Mouse (Mus musculus): ENCODE data around the gene Clic6. TPM values are rescaled to one million over a fixed set of nuclear protein-coding genes. Genes with fewer than 3 reads are reported as not detected.

Clic6 gene
- polyA plus RNA-seq, 1 experiment from 2014 or later = 11.5 TPM

GRCm38 (mm10) chr16:92475093-92475860 is 10.3 kb upstream of the Clic6 start:
- 63% methylated on average over 25 of the region's 25 CpGs for WGBS
- peaks cover 28% of the 10 kb centered on the region for H3K27me3 ChIP-seq
- no peak overlapping the region for H3K4me3 ChIP-seq
- H3K36me3 ChIP-seq = no peaks in the 10 kb centered on the region
- H3K9me3 ChIP-seq = no peaks in the 10 kb centered on the region
- no peak for ATAC-seq (ENCODE audit: low FRiP score)
- H3K4me1 ChIP-seq (replicated peaks) = peaks cover 5% of the 10 kb centered on the region; the same call in 1 of the 2 replicates
- no peak overlapping the region for H3K4me2 ChIP-seq
- no peak overlapping the region for H3K27ac ChIP-seq
- H3K9ac ChIP-seq = no peak overlapping the region

- no peak overlapping the region for H3K27ac ChIP-seq
Observed at GRCm38 (mm10) chr16:92478561-92479150, 6.9 kb upstream of the Clic6 start.

GRCm38 (mm10) chr16:92487086-92487485 is 1.6 kb downstream of the Clic6 start:
- 90% methylated on average over 6 of the region's 6 CpGs for WGBS
- no peak overlapping the region for H3K9ac ChIP-seq
- H3K4me1 ChIP-seq (replicated peaks) = no peaks in the 10 kb centered on the region
- no peaks in the 10 kb centered on the region for H3K9me3 ChIP-seq
- ATAC-seq (ENCODE audit: low FRiP score) = no peak
- H3K4me2 ChIP-seq = no peak overlapping the region
- H3K27me3 ChIP-seq = peaks cover 9% of the 10 kb centered on the region; the same call in 1 of the 2 replicates
- no peaks in the 10 kb centered on the region for H3K36me3 ChIP-seq
- no peak overlapping the region for H3K4me3 ChIP-seq
- no peak overlapping the region for H3K27ac ChIP-seq

More at GRCm38 (mm10) chr16:92478561-92479150, 6.9 kb upstream of the Clic6 start:
- peak overlapping the region; percentile 58; the same call in 1 of the 2 replicates for H3K9ac ChIP-seq
- H3K4me1 ChIP-seq (replicated peaks) = peaks cover 5% of the 10 kb centered on the region; the same call in 1 of the 2 replicates
- peaks cover 34% of the 10 kb centered on the region for H3K27me3 ChIP-seq
- peak overlapping the region; percentile 55 for H3K4me2 ChIP-seq
- ATAC-seq (ENCODE audit: low FRiP score) = peak; percentile 32; the same call in 1 of the 2 replicates
- H3K36me3 ChIP-seq = no peaks in the 10 kb centered on the region
- 9% methylated on average over 23 of the region's 23 CpGs for WGBS
- H3K9me3 ChIP-seq = no peaks in the 10 kb centered on the region
- H3K4me3 ChIP-seq = peak overlapping the region; percentile 30

- 63% methylated on average over 4 of the region's 4 CpGs for WGBS
Observed at GRCm38 (mm10) chr16:92487489-92487888, 2.0 kb downstream of the Clic6 start.

GRCm38 (mm10) chr16:92488456-92488855 is 2.9 kb downstream of the Clic6 start:
- Histone ChIP-seq H3K9me3 (no peaks in the 10 kb centered on the region), H3K4me1 (replicated peaks) (no peaks in the 10 kb centered on the region), H3K36me3 (no peaks in the 10 kb centered on the region), H3K4me3 (no peak overlapping the region), H3K9ac (no peak overlapping the region), H3K27ac (no peak overlapping the region), H3K4me2 (no peak overlapping the region), H3K27me3 (peaks cover 7% of the 10 kb centered on the region; the same call in 1 of the 2 replicates)
- ATAC-seq (ENCODE audit: low FRiP score) = no peak
- WGBS = 88% methylated on average over 5 of the region's 5 CpGs

More at GRCm38 (mm10) chr16:92487489-92487888, 2.0 kb downstream of the Clic6 start:
- Histone ChIP-seq H3K27me3 (peaks cover 9% of the 10 kb centered on the region; the same call in 1 of the 2 replicates), H3K4me3 (no peak overlapping the region), H3K9me3 (no peaks in the 10 kb centered on the region), H3K4me2 (no peak overlapping the region), H3K36me3 (no peaks in the 10 kb centered on the region), H3K4me1 (replicated peaks) (no peaks in the 10 kb centered on the region), H3K27ac (no peak overlapping the region), H3K9ac (no peak overlapping the region)
- no peak for ATAC-seq (ENCODE audit: low FRiP score)

GRCm38 (mm10) chr16:92489356-92489755 is 3.8 kb downstream of the Clic6 start:
- no peak overlapping the region for H3K27ac ChIP-seq
- H3K27me3 ChIP-seq = 0 out of 2 replicates have a peak, but pooled peaks cover 3% of the 10 kb centered on the region
- 87% methylated on average over 9 of the region's 9 CpGs for WGBS
- no peaks in the 10 kb centered on the region for H3K9me3 ChIP-seq
- no peak for ATAC-seq (ENCODE audit: low FRiP score)
- no peak overlapping the region for H3K9ac ChIP-seq
- H3K36me3 ChIP-seq = no peaks in the 10 kb centered on the region
- no peak overlapping the region for H3K4me3 ChIP-seq
- no peaks in the 10 kb centered on the region for H3K4me1 ChIP-seq (replicated peaks)
- no peak overlapping the region for H3K4me2 ChIP-seq

- Histone ChIP-seq H3K36me3 (no peaks in the 10 kb centered on the region), H3K9ac (peak overlapping the region; percentile 68), H3K27me3 (peaks cover 50% of the 10 kb centered on the region), H3K9me3 (no peaks in the 10 kb centered on the region), H3K27ac (0 out of 2 replicates have a peak overlapping the region, but pooled peaks have one; percentile 44), H3K4me3 (peak overlapping the region; percentile 53), H3K4me1 (replicated peaks) (peaks cover 16% of the 10 kb centered on the region), H3K4me2 (peak overlapping the region; percentile 92)
- 9% methylated on average over 26 of the region's 26 CpGs for WGBS
- no peak for ATAC-seq (ENCODE audit: low FRiP score)
Observed at GRCm38 (mm10) chr16:92497851-92498588, 12.5 kb downstream of the Clic6 start.

- Histone ChIP-seq H3K4me2 (peak overlapping the region; percentile 92), H3K27me3 (peaks cover 50% of the 10 kb centered on the region), H3K27ac (peak overlapping the region; percentile 44; the same call in 1 of the 2 replicates), H3K9ac (peak overlapping the region; percentile 68), H3K4me1 (replicated peaks) (peaks cover 16% of the 10 kb centered on the region), H3K9me3 (no peaks in the 10 kb centered on the region), H3K36me3 (no peaks in the 10 kb centered on the region), H3K4me3 (peak overlapping the region; percentile 53)
- 0% methylated on average over 32 of the region's 34 CpGs for WGBS
- no peak for ATAC-seq (ENCODE audit: low FRiP score)
Observed at GRCm38 (mm10) chr16:92498589-92498981, 13.0 kb downstream of the Clic6 start.

- 22% methylated on average over 15 of the region's 15 CpGs for WGBS
- Histone ChIP-seq H3K36me3 (no peaks in the 10 kb centered on the region), H3K4me2 (peak overlapping the region; percentile 92), H3K27me3 (peaks cover 50% of the 10 kb centered on the region), H3K4me1 (replicated peaks) (peaks cover 16% of the 10 kb centered on the region), H3K9ac (peak overlapping the region; percentile 68), H3K27ac (peak overlapping the region; percentile 44; the same call in 1 of the 2 replicates), H3K9me3 (no peaks in the 10 kb centered on the region), H3K4me3 (peak overlapping the region; percentile 53)
- ATAC-seq (ENCODE audit: low FRiP score) = no peak
Observed at GRCm38 (mm10) chr16:92499324-92499723, 13.8 kb downstream of the Clic6 start.

GRCm38 (mm10) chr16:92500534-92500933 is 15.0 kb downstream of the Clic6 start:
- Histone ChIP-seq H3K27ac (no peak overlapping the region; the same call in 1 of the 2 replicates), H3K4me1 (replicated peaks) (peaks cover 16% of the 10 kb centered on the region), H3K9me3 (no peaks in the 10 kb centered on the region), H3K4me2 (no peak overlapping the region), H3K4me3 (no peak overlapping the region), H3K9ac (no peak overlapping the region), H3K36me3 (no peaks in the 10 kb centered on the region), H3K27me3 (peaks cover 48% of the 10 kb centered on the region)
- no peak for ATAC-seq (ENCODE audit: low FRiP score)
- 87% methylated on average over 8 of the region's 8 CpGs for WGBS

- H3K4me2 ChIP-seq = no peak overlapping the region
- no peaks in the 10 kb centered on the region for H3K9me3 ChIP-seq
- peaks cover 13% of the 10 kb centered on the region for H3K4me1 ChIP-seq (replicated peaks)
- no peak overlapping the region for H3K27ac ChIP-seq
- WGBS = 80% methylated on average over 5 of the region's 5 CpGs
- H3K27me3 ChIP-seq = peaks cover 34% of the 10 kb centered on the region
- no peak for ATAC-seq (ENCODE audit: low FRiP score)
- H3K4me3 ChIP-seq = no peak overlapping the region
- H3K9ac ChIP-seq = no peak overlapping the region
- no peaks in the 10 kb centered on the region for H3K36me3 ChIP-seq
Observed at GRCm38 (mm10) chr16:92503105-92503504, 17.6 kb downstream of the Clic6 start.

- no peaks in the 10 kb centered on the region for H3K4me1 ChIP-seq (replicated peaks)
- no peaks in the 10 kb centered on the region for H3K36me3 ChIP-seq
- H3K9me3 ChIP-seq = no peaks in the 10 kb centered on the region
- no peak overlapping the region for H3K4me2 ChIP-seq
- ATAC-seq (ENCODE audit: low FRiP score) = no peak
- 88% methylated on average over 4 of the region's 4 CpGs for WGBS
- no peak overlapping the region for H3K27ac ChIP-seq
- H3K4me3 ChIP-seq = no peak overlapping the region
- H3K9ac ChIP-seq = no peak overlapping the region
- H3K27me3 ChIP-seq = no peaks in the 10 kb centered on the region
Observed at GRCm38 (mm10) chr16:92507573-92507972, 22.0 kb downstream of the Clic6 start.

All from hindbrain, embryonic 13.5 days (tissue).